Mouse (Mus musculus) regulatory T cell (primary cell): ENCODE results near the gene Syt1.

Source experiments
- in situ Hi-C: fragments of 300-600 bp; cut with MboI, MseI; formaldehyde crosslinking; loops from one replicate; pipeline ENCODE4 v1.15.1; 2025; ENCODE audit warnings: high pct_unique_total_duplicates

The Syt1 gene

GRCm38 (mm10) chr10:108885769-108886168 is 125.0 kb downstream of the Syt1 start:
- in situ Hi-C loops = no loop called here

GRCm38 (mm10) chr10:108884520-108884919 is 126.3 kb downstream of the Syt1 start:
- in situ Hi-C loops = no loop called here

- in situ Hi-C loops = no loop called here
These were observed 130.4 kb downstream of the Syt1 start for GRCm38 (mm10) chr10:108880372-108880771.

- in situ Hi-C loops = no loop called here
These were observed 135.1 kb downstream of the Syt1 start for GRCm38 (mm10) chr10:108875730-108876129.

GRCm38 (mm10) chr10:108874687-108875086 is 136.1 kb downstream of the Syt1 start:
- in situ Hi-C loops = no loop called here

- in situ Hi-C loops = no loop called here
These were observed 138.4 kb downstream of the Syt1 start for GRCm38 (mm10) chr10:108872359-108872758.

- in situ Hi-C loops = no loop called here
These were observed 140.2 kb downstream of the Syt1 start for GRCm38 (mm10) chr10:108870586-108870985.

- in situ Hi-C loops = no loop called here
These were observed 142.6 kb downstream of the Syt1 start for GRCm38 (mm10) chr10:108868136-108868535.

GRCm38 (mm10) chr10:108867202-108867601 is 143.6 kb downstream of the Syt1 start:
- in situ Hi-C loops = no loop called here

- in situ Hi-C loops = no loop called here
These were observed 145.2 kb downstream of the Syt1 start for GRCm38 (mm10) chr10:108865586-108865985.

- in situ Hi-C loops = no loop called here
These were observed 154.8 kb downstream of the Syt1 start for GRCm38 (mm10) chr10:108855986-108856385.

- in situ Hi-C loops = no loop called here
These were observed 158.0 kb downstream of the Syt1 start for GRCm38 (mm10) chr10:108852757-108853156.

GRCm38 (mm10) chr10:108837434-108837833 is 173.3 kb downstream of the Syt1 start:
- in situ Hi-C loops = no loop called here

- in situ Hi-C loops = no loop called here
These were observed 178.5 kb downstream of the Syt1 start for GRCm38 (mm10) chr10:108832248-108832647.

GRCm38 (mm10) chr10:108831801-108832200 is 179.0 kb downstream of the Syt1 start:
- in situ Hi-C loops = no loop called here

GRCm38 (mm10) chr10:108822273-108822672 is 188.5 kb downstream of the Syt1 start:
- in situ Hi-C loops = no loop called here

- in situ Hi-C loops = no loop called here
These were observed 195.4 kb downstream of the Syt1 start for GRCm38 (mm10) chr10:108815339-108815738.

- in situ Hi-C loops = no loop called here
These were observed 206.4 kb downstream of the Syt1 start for GRCm38 (mm10) chr10:108804380-108804779.

GRCm38 (mm10) chr10:108800776-108801175 is 210.0 kb downstream of the Syt1 start:
- in situ Hi-C loops = no loop called here

- in situ Hi-C loops = no loop called here
These were observed 212.0 kb downstream of the Syt1 start for GRCm38 (mm10) chr10:108798826-108799225.

GRCm38 (mm10) chr10:108782817-108783216 is 228.0 kb downstream of the Syt1 start:
- in situ Hi-C loops = no loop called here

- in situ Hi-C loops = no loop called here
These were observed 230.2 kb downstream of the Syt1 start for GRCm38 (mm10) chr10:108780614-108781013.

- in situ Hi-C loops = no loop called here
These were observed 234.0 kb downstream of the Syt1 start for GRCm38 (mm10) chr10:108776735-108777134.

- in situ Hi-C loops = no loop called here
These were observed 239.7 kb downstream of the Syt1 start for GRCm38 (mm10) chr10:108771081-108771480.
